Mouse (Mus musculus) neural tube, embryonic 11.5 days (tissue): ENCODE data around the gene Rab7b. TPM values are rescaled to one million over a fixed set of nuclear protein-coding genes. Genes with fewer than 3 reads are reported as not detected.

Experiments used
- ATAC-seq: fragments of 200-750 bp; cut with Nextera tagmentation; 2 replicates; pipeline ENCODE4 v1.8.0; 2017; ENCODE audit warnings: moderate number of reproducible peaks, mild to moderate bottlenecking, moderate TSS enrichment, moderate library complexity; ENCODE audit not compliant: insufficient read depth, low FRiP score, low TSS enrichment
- DNase-seq: peaks from one replicate; pipeline ENCODE4 v3.0.0-alpha.2; 2015; ENCODE audit warnings: low spot score
- H3K27ac ChIP-seq: fragments of 300-500 bp; sonication (generic); 2 replicates; pipeline ENCODE4 v1.5.1; 2014; ENCODE audit warnings: low read depth, mild to moderate bottlenecking, low read length
- H3K27me3 ChIP-seq: fragments of 300-500 bp; sonication (generic); 2 replicates; pipeline ENCODE4 v1.6.1; 2014; ENCODE audit warnings: mild to moderate bottlenecking, low read length, mixed read lengths; ENCODE audit not compliant: control insufficient read depth, insufficient read depth
- H3K36me3 ChIP-seq: fragments of 300-500 bp; sonication (generic); 2 replicates; pipeline ENCODE4 v1.6.1; 2014; ENCODE audit warnings: mild to moderate bottlenecking, low read length, moderate library complexity, mixed read lengths; ENCODE audit not compliant: control insufficient read depth, insufficient read depth
- H3K4me1 ChIP-seq: fragments of 300-500 bp; sonication (generic); 2 replicates; pipeline ENCODE4 v1.6.1; 2014; ENCODE audit warnings: low read length, mixed read lengths; ENCODE audit not compliant: control insufficient read depth, insufficient read depth
- H3K4me2 ChIP-seq: fragments of 300-500 bp; sonication (generic); 2 replicates; pipeline ENCODE4 v1.6.1; 2014; ENCODE audit warnings: low read depth, mild to moderate bottlenecking, moderate library complexity
- H3K4me3 ChIP-seq: fragments of 300-500 bp; sonication (generic); 2 replicates; pipeline ENCODE4 v1.5.1; 2014; ENCODE audit warnings: low read depth, low read length
- H3K9ac ChIP-seq: fragments of 300-500 bp; sonication (generic); 2 replicates; pipeline ENCODE4 v1.6.1; 2014; ENCODE audit warnings: mild to moderate bottlenecking, low read length
- H3K9me3 ChIP-seq: fragments of 300-500 bp; sonication (generic); 2 replicates; pipeline ENCODE4 v1.6.1; 2016; ENCODE audit warnings: low read length; ENCODE audit not compliant: control insufficient read depth
- WGBS: fragments of 180-500 bp; shearing (Covaris S2); extraction: QIAGEN DNeasy Blood & Tissue Kit; methylation state at CpG from one replicate; pipeline ENCODE4 v1.1.7; 2014; 5-methylcytosine and 5-hydroxymethylcytosine counted together
- polyA plus RNA-seq: library from polyadenylated mRNA; unstranded; fragments of >200 nt; fragmentation: Nextera tagmentation; extraction: Ambion mirVana; gene quantifications from 2 replicates; pipeline ENCODE4 v1.2.1, GENCODE M21; 2014

Gene Rab7b
- polyA plus RNA-seq, 1 experiment from 2014 or later: 0.62 TPM

GRCm38 (mm10) chr1:131721989-131722388 is 33.5 kb downstream of the Rab7b start:
- Histone ChIP-seq H3K4me1 (no peaks in the 10 kb centered on the region), H3K4me3 (no peak overlapping the region), H3K4me2 (no peak overlapping the region), H3K9ac (no peak overlapping the region), H3K36me3 (no peaks in the 10 kb centered on the region), H3K27me3 (no peaks in the 10 kb centered on the region), H3K27ac (no peak overlapping the region), H3K9me3 (no peaks in the 10 kb centered on the region)
- no peak for ATAC-seq
- no peak for DNase-seq
- 81% methylated on average over 3 of the region's 3 CpGs for WGBS

GRCm38 (mm10) chr1:131723549-131723948 is 35.1 kb downstream of the Rab7b start:
- DNase-seq (no peak), ATAC-seq (no peak)
- Histone ChIP-seq H3K9me3 (no peaks in the 10 kb centered on the region), H3K27me3 (no peaks in the 10 kb centered on the region), H3K4me2 (no peak overlapping the region), H3K27ac (no peak overlapping the region), H3K4me1 (no peaks in the 10 kb centered on the region), H3K9ac (no peak overlapping the region), H3K36me3 (no peaks in the 10 kb centered on the region), H3K4me3 (no peak overlapping the region)
- 76% methylated on average over 4 of the region's 4 CpGs for WGBS

- ATAC-seq (no peak), DNase-seq (no peak)
- Histone ChIP-seq H3K27me3 (no peaks in the 10 kb centered on the region), H3K4me2 (no peak overlapping the region), H3K36me3 (no peaks in the 10 kb centered on the region), H3K4me3 (no peak overlapping the region), H3K4me1 (no peaks in the 10 kb centered on the region), H3K27ac (no peak overlapping the region), H3K9ac (no peak overlapping the region), H3K9me3 (no peaks in the 10 kb centered on the region)
- WGBS: 75% methylated on average over 6 of the region's 6 CpGs
Observed at GRCm38 (mm10) chr1:131726586-131726985, 38.1 kb downstream of the Rab7b start.

GRCm38 (mm10) chr1:131730639-131731437 is 42.3 kb downstream of the Rab7b start:
- DNase-seq (no peak), ATAC-seq (no peak)
- Histone ChIP-seq H3K4me1 (no peaks in the 10 kb centered on the region), H3K9me3 (no peaks in the 10 kb centered on the region), H3K27ac (no peak overlapping the region), H3K4me3 (no peak overlapping the region), H3K27me3 (no peaks in the 10 kb centered on the region), H3K9ac (no peak overlapping the region), H3K4me2 (no peak overlapping the region), H3K36me3 (no peaks in the 10 kb centered on the region)
- 87% methylated on average over 12 of the region's 12 CpGs for WGBS

GRCm38 (mm10) chr1:131733474-131734180 is 45.1 kb downstream of the Rab7b start:
- no peak overlapping the region for H3K9ac ChIP-seq
- H3K9me3 ChIP-seq: no peaks in the 10 kb centered on the region
- no peak for ATAC-seq
- no peak overlapping the region for H3K27ac ChIP-seq
- H3K4me1 ChIP-seq: no peaks in the 10 kb centered on the region
- no peak overlapping the region for H3K4me3 ChIP-seq
- 66% methylated on average over 13 of the region's 13 CpGs for WGBS
- no peak overlapping the region for H3K4me2 ChIP-seq
- no peaks in the 10 kb centered on the region for H3K27me3 ChIP-seq
- no peaks in the 10 kb centered on the region for H3K36me3 ChIP-seq
- no peak for DNase-seq

- no peak for ATAC-seq
- Histone ChIP-seq H3K36me3 (no peaks in the 10 kb centered on the region), H3K4me3 (no peak overlapping the region), H3K9me3 (no peaks in the 10 kb centered on the region), H3K9ac (no peak overlapping the region), H3K4me1 (no peaks in the 10 kb centered on the region), H3K4me2 (no peak overlapping the region), H3K27ac (no peak overlapping the region), H3K27me3 (no peaks in the 10 kb centered on the region)
- DNase-seq: no peak
- 92% methylated on average over 6 of the region's 6 CpGs for WGBS
Observed at GRCm38 (mm10) chr1:131734657-131735273, 46.3 kb downstream of the Rab7b start.

- no peaks in the 10 kb centered on the region for H3K27me3 ChIP-seq
- WGBS: 89% methylated on average over 9 of the region's 9 CpGs
- no peak overlapping the region for H3K9ac ChIP-seq
- H3K27ac ChIP-seq: no peak overlapping the region
- H3K4me2 ChIP-seq: no peak overlapping the region
- no peak for DNase-seq
- H3K4me1 ChIP-seq: no peaks in the 10 kb centered on the region
- no peak for ATAC-seq
- no peaks in the 10 kb centered on the region for H3K9me3 ChIP-seq
- no peak overlapping the region for H3K4me3 ChIP-seq
- H3K36me3 ChIP-seq: no peaks in the 10 kb centered on the region
Observed at GRCm38 (mm10) chr1:131736494-131736893, 48.0 kb downstream of the Rab7b start.

- WGBS: 80% methylated on average over 5 of the region's 5 CpGs
Observed at GRCm38 (mm10) chr1:131737269-131737668, 48.8 kb downstream of the Rab7b start.

More at GRCm38 (mm10) chr1:131737269-131737668, 48.8 kb downstream of the Rab7b start:
- H3K27ac ChIP-seq: no peak overlapping the region
- H3K4me1 ChIP-seq: no peaks in the 10 kb centered on the region
- no peak overlapping the region for H3K9ac ChIP-seq
- H3K9me3 ChIP-seq: no peaks in the 10 kb centered on the region
- H3K4me3 ChIP-seq: no peak overlapping the region
- H3K27me3 ChIP-seq: no peaks in the 10 kb centered on the region
- H3K4me2 ChIP-seq: no peak overlapping the region
- no peak for DNase-seq
- no peak for ATAC-seq
- H3K36me3 ChIP-seq: no peaks in the 10 kb centered on the region
